Mouse (Mus musculus): ENCODE data around the gene Kcnh2.

Gene Kcnh2

DNA sequence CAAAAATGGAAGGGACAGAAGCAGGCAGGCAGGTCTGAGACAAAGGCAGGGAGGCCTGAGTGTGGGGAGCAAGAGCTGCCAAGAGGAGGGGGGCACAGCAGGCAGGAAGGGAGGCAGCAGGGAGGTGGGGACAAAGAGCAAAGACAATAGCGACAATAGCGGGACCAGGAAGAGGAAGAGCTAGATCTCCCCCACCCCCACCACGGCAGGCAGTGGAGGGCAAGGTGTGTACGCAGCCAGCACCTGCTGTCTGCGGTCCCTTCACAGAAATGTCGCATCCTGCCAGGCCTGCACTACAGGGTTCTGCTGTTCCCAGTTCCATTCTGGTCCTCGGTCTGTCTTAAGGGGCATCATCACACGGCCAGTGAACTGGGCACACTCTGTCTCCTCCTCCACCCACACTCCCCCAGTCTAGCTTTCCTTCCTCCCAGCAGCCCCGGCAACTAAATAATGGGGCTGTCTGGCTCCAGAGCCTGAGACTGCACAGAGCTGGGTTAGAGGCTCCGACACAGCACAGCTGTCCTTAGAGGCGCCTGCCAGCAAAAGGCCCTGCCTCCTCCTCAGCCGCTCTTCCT lies 6.8 kb downstream of the Kcnh2 start:
- no peak for DNase-seq

- no peak for DNase-seq
Observed at GRCm38 (mm10) chr5:24343977-24344436, 7.4 kb downstream of the Kcnh2 start.

GRCm38 (mm10) chr5:24343379-24343778 lies 8.0 kb downstream of the Kcnh2 start:
- DNase-seq, result no peak

DNA sequence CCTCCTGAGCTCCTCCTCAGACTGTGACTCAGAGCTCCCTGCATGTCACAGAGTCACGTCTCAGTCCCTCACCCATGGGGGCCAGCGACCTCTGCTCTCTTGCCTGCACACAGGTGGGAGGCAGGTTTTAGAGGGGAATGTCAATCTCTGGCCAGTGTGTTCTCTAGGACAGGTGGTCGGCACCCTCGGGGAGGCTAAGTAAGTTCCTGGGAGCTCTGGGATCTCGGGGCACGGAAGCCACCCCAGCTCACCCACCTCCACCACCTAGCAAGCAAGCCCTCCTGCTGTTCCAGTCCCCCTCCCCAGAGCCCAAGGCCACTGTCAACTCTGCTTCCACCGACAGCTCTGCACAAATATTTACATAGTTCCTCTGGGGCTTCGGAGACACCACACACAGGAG lies 8.4 kb downstream of the Kcnh2 start:
- DNase-seq, result no peak

GRCm38 (mm10) chr5:24342205-24342963 lies 9.0 kb downstream of the Kcnh2 start:
- DNase-seq, result no peak

DNA sequence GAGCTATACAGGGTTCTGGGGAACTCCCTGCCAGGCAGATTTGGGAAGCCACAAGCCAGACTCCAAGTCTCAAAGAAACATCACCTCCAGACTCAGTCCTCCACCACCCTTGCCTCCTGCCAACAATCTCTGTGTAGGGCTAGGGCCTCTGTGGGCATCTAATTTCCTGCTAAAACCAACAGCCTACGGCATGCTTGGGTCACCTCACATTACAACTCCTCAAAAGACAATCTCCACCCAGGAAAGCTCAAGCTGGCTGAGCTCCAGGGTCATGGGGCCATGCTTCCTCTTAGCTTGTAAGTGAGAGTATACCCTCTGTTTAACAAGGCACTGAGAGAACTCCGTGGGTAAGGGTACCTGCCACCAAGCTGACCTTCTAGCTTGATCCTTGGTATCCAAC lies 13.6 kb downstream of the Kcnh2 start:
- DNase-seq, result no peak

GRCm38 (mm10) chr5:24337366-24337765 lies 14.0 kb downstream of the Kcnh2 start:
- DNase-seq, result no peak

GRCm38 (mm10) chr5:24335888-24336511 lies 15.4 kb downstream of the Kcnh2 start:
- peak; percentile 49 for DNase-seq

GRCm38 (mm10) chr5:24334749-24335148 lies 16.7 kb downstream of the Kcnh2 start:
- no peak for DNase-seq

DNA sequence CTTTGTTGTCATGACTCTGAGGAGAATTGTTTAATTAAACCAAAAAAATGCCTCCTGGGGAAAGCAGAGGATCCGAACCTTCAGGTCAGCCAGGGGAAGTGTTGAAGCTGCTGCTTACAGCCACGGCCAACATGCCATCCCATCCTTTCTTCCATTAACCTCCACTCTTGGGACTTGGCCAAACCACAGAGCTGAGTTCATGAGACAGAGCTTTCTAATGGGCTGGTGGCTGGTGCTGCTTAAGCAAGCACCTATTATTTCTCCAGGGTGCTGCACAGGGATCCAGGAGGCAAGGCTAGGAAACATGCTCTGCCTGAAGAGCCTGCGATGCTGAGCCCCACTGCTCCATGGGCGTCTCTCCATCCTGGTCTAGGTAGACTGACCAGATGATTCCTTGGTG lies 19.0 kb downstream of the Kcnh2 start:
- DNase-seq, result no peak

GRCm38 (mm10) chr5:24329965-24330298 lies 21.5 kb downstream of the Kcnh2 start:
- DNase-seq, result no peak

DNA sequence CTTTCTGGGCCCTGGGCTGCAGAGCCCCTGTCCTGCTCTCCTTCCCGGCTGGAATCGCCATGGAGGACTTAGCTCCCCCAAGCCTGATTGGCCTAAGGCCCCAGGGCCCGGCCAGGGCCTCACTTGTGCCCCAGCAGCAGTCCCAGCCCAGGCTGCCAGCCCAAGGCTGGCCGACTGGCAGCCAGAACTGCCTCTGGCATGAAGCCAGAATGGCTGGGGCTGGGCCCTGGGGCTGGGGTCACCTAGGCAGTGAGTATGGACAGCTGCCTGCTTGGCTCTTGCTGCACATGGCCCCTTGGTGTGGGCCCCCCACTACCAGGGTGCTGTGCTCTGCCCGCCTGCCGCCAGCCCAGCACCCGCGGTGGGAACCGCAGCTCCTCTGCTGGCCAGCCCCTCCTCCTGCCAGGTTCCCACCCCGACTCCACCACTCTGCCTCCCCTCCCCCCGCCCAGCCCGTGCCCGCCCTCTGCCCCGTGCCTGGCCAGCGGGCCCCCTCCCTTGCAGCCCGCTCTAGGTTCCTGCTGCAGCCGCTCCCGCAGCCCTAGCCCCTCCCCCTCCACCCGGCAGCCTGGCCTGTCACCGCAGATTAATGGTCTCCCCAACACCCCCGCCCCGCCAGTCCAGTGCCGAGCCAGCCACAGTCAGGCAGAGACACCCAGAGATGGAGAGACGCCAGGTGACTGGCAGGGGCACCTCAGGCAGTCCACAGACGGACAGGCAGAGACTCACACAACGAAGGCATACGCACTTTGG lies 22.0 kb downstream of the Kcnh2 start:
- peak; percentile 52 for DNase-seq

DNA sequence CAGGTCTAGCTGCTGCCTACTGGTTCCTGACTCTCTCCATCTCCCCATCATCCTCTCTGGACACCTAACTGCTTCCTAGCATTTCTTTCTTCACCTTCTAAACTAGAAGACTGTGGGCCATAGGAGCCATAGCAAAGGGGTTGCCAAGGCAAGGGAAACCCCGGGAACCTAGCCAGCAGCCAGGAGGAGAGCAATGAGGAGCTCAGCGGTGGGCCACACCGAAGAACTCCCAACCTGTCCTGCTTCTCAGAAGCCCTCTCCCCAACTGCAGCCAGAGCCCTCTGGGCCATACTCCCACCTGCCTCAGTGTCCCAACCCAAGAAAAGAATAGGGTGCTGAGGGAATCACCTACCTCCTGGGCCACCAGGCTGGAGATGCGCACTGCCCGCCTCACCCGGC lies 22.6 kb downstream of the Kcnh2 start:
- DNase-seq, result no peak

GRCm38 (mm10) chr5:24326842-24327417 lies 24.5 kb downstream of the Kcnh2 start:
- DNase-seq, result no peak

DNA sequence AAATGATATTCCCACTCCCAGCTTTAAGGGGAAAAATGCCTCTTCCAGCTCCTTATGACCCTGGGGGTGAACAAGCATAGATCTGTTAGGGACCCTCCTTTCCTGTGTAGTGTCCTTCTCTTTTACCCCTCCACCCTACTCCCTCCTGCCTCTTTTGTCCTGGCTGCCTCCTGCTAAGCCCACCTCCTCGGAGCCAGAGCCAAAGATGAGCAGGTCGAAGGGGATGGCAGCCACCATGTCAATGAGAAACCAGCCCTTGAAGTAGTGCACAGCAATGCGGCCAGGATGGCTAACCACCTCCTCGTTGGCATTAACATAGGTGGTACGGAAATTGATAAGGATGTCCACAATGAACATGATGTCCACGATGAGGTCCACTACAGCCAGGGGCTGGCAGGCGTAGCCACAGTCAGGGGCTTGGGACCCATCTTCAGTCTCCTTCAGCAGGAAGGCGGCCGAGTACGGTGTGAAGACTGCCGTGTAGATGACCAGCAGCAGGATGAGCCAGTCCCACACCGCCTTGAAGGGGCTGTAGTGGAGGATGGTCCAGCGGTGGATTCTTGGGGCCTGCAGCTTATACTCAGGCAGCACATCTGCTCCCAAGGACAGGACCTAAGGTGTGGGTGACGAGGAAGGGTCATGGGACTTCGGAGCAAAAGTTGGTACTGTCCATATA lies 25.1 kb downstream of the Kcnh2 start:
- no peak for DNase-seq

- DNase-seq, result no peak
Observed at GRCm38 (mm10) chr5:24325251-24325650, 26.2 kb downstream of the Kcnh2 start.

GRCm38 (mm10) chr5:24321711-24322682 lies 29.4 kb downstream of the Kcnh2 start:
- no peak for DNase-seq

GRCm38 (mm10) chr5:24320894-24321293 lies 30.5 kb downstream of the Kcnh2 start:
- no peak for DNase-seq

DNA sequence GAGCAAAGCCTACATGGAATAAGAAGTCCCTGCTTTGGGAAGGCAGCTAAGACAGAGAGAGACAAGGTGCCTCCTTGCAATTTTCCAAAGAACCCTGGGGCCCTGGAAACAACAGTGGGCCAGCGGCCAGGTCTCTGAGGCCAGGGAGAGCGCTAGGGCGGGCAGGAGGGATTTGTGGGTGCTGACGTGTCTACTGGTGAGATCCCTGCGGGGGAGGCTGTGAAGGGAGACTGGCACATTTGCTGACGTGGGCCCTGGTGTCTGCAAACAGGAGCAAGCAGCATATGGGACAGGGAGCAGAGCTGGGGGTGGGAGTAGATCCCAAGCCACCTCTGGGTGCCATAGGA lies 31.0 kb downstream of the Kcnh2 start:
- no peak for DNase-seq

- DNase-seq, result no peak
Observed at GRCm38 (mm10) chr5:24319776-24320466, 31.5 kb downstream of the Kcnh2 start.

DNA sequence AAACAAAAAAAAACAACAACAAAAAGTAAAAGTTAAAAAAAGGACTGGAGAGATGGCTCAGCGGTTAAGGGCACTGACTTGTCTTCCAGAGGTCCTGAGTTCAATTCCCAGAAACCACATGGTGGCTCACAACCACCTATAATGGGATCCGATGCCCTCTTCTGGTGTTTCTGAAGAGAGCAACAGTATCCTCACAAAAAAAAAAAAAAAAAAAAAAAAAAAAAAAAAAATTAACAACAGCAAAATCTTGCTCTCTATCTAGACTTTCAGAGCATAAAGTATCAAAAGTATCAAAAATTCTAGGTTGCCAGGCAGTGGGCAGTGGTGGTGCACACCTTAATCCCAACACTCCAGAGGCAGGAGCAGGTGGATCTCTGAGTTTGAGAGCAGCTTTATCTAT lies 42.2 kb downstream of the Kcnh2 start:
- no peak for DNase-seq
